Mouse (Mus musculus) lung, adult 2 months (tissue): Measurements from ENCODE around the gene 2010111I01Rik.

Source experiments
- CTCF ChIP-seq: fragments of 200-500 bp; IDR thresholded peaks from 2 replicates; pipeline ENCODE4 v1.5.1; 2011; ENCODE audit warnings: mild to moderate bottlenecking, low read length, control low read depth; ENCODE audit not compliant: insufficient read depth
- POLR2A ChIP-seq: fragments of 200-500 bp; IDR thresholded peaks from 2 replicates; pipeline ENCODE4 v1.6.1; 2011; ENCODE audit warnings: low read depth, mild to moderate bottlenecking, control low read depth, low read length, borderline replicate concordance; ENCODE audit errors: extremely low read depth

GRCm38 (mm10) chr13:62970515-62971269 is 6.0 kb downstream of the 2010111I01Rik start:
- no peak for TF ChIP-seq CTCF
- no peak for TF ChIP-seq POLR2A
